Mouse (Mus musculus) brain, embryonic 14.5 days (tissue): ENCODE data around the gene Apba1.

Experiments
- CTCF ChIP-seq: fragments of 200-500 bp; IDR thresholded peaks from 2 replicates; pipeline ENCODE4 v1.5.1; 2012; ENCODE audit warnings: inconsistent platforms, mild to moderate bottlenecking, moderate library complexity, borderline replicate concordance; ENCODE audit not compliant: insufficient read depth, insufficient read length; ENCODE audit errors: extremely low read depth
- POLR2A ChIP-seq: fragments of 200-500 bp; IDR thresholded peaks from 2 replicates; pipeline ENCODE4 v1.6.1; 2012; ENCODE audit warnings: mild to moderate bottlenecking, inconsistent platforms, borderline replicate concordance; ENCODE audit not compliant: poor library complexity, insufficient read depth, insufficient read length, severe bottlenecking; ENCODE audit errors: extremely low read depth

- no peak for TF ChIP-seq CTCF
- no peak for TF ChIP-seq POLR2A
Observed at GRCm38 (mm10) chr19:23920220-23920544, 161.5 kb downstream of the Apba1 start.
